Mouse (Mus musculus): ENCODE results near the gene Rpl37.

DNA sequence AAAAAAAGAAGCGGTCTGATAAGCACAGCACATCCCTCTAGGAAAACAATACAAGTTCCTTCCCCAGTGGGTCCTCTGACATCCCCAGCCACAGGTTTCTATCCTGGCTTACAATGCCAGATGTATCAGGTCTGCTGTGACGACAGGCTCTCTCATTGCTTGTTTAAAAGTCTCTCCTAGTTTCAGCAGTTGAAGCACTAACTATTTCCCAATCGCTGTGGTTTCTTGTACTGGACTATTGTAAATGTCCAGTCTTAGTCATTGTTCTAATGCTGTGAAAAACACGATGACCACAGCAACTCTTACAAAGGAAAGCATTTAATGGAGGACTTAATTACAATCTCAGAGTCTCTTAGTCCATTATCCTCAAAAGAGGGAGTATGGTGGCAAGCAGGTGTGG is 10.0 kb downstream of the Rpl37 start:
- TF ChIP-seq CTCF (IDR thresholded peaks at IDR 0.05; ENCODE audit: borderline replicate concordance, extremely low read depth, insufficient read depth, insufficient read length) (no peak), POLR2A (IDR thresholded peaks at IDR 0.05; ENCODE audit: borderline replicate concordance, extremely low read depth, insufficient read depth, insufficient read length, poor library complexity, severe bottlenecking) (no peak)

Measured in brain, embryonic 14.5 days (tissue).